Mouse (Mus musculus) heart, embryonic 13.5 days (tissue): ENCODE results near the gene Aqp2. TPM values are rescaled to one million over a fixed set of nuclear protein-coding genes. Genes with fewer than 3 reads are reported as not detected.

Experiments
- ATAC-seq: fragments of 200-750 bp; cut with Nextera tagmentation; 2 replicates; pipeline ENCODE4 v1.8.0; 2017; ENCODE audit warnings: moderate TSS enrichment; ENCODE audit not compliant: insufficient number of reproducible peaks, low FRiP score, low TSS enrichment; ENCODE audit errors: extremely low read depth
- H3K27ac ChIP-seq: fragments of 300-500 bp; sonication (generic); replicated peaks from 2 replicates; pipeline ENCODE4 v1.5.1; 2015; ENCODE audit warnings: moderate library complexity, mild to moderate bottlenecking, inconsistent platforms
- H3K27me3 ChIP-seq: fragments of 300-500 bp; sonication (generic); replicated peaks from 2 replicates; pipeline ENCODE4 v1.6.1; 2015; ENCODE audit warnings: mild to moderate bottlenecking, inconsistent platforms
- H3K36me3 ChIP-seq: fragments of 300-500 bp; sonication (generic); 2 replicates; pipeline ENCODE4 v1.6.1; 2015; ENCODE audit warnings: mild to moderate bottlenecking, inconsistent platforms
- H3K4me1 ChIP-seq: fragments of 300-500 bp; sonication (generic); 2 replicates; pipeline ENCODE4 v1.6.1; 2015; ENCODE audit warnings: inconsistent platforms
- H3K4me2 ChIP-seq: fragments of 300-500 bp; sonication (generic); 2 replicates; pipeline ENCODE4 v1.6.1; 2015; ENCODE audit warnings: inconsistent platforms, mild to moderate bottlenecking, moderate library complexity
- H3K4me3 ChIP-seq: fragments of 300-500 bp; sonication (generic); 2 replicates; pipeline ENCODE4 v1.5.1; 2015; ENCODE audit warnings: moderate library complexity, mild to moderate bottlenecking, inconsistent platforms
- H3K9ac ChIP-seq: fragments of 300-500 bp; sonication (generic); 2 replicates; pipeline ENCODE4 v1.6.1; 2015; ENCODE audit warnings: inconsistent platforms, mild to moderate bottlenecking, moderate library complexity
- H3K9me3 ChIP-seq: fragments of 300-500 bp; sonication (generic); 2 replicates; pipeline ENCODE4 v1.6.1; 2016; ENCODE audit warnings: inconsistent platforms
- WGBS: fragments of 180-500 bp; shearing (Covaris S2); methylation state at CpG from one replicate; pipeline ENCODE4 v1.1.7; 2015; ENCODE audit warnings: mixed read lengths; 5-methylcytosine and 5-hydroxymethylcytosine counted together
- polyA plus RNA-seq: library from polyadenylated mRNA; unstranded; fragments of >200 nt; fragmentation: Nextera tagmentation; extraction: Ambion mirVana; gene quantifications from 2 replicates; pipeline ENCODE4 v1.2.1, GENCODE M21; 2015

The Aqp2 gene
- not detected in 2 replicates for polyA plus RNA-seq

- H3K4me2 ChIP-seq: no peak within 1 kb of the TSS
- H3K27me3 ChIP-seq: peaks cover 94% of the 10 kb centered on the region
- 71% methylated on average over 26 of the region's 26 CpGs for WGBS
- peaks cover 6% of the 10 kb centered on the region for H3K4me1 ChIP-seq
- no peak within 1 kb of the TSS for H3K4me3 ChIP-seq
- H3K36me3 ChIP-seq: no peaks in the 10 kb centered on the region
- ATAC-seq: 0 out of 2 replicates have a peak, but pooled peaks have one; percentile 29
- H3K27ac ChIP-seq: no peak within 1 kb of the TSS
- H3K9me3 ChIP-seq: no peaks in the 10 kb centered on the region
- no peak within 1 kb of the TSS for H3K9ac ChIP-seq
Measured at GRCm38 (mm10) chr15:99578802-99579485, at the start of gene Aqp2. TSS of gene Aqp2 (plus strand) at chr15:99579055.

- H3K4me2 ChIP-seq: no peak overlapping the region
- H3K4me1 ChIP-seq: no peaks in the 10 kb centered on the region
- WGBS: 20% methylated on average over 6 of the region's 6 CpGs
- no peaks in the 10 kb centered on the region for H3K9me3 ChIP-seq
- peaks cover 99% of the 10 kb centered on the region for H3K27me3 ChIP-seq
- ATAC-seq: no peak
- H3K4me3 ChIP-seq: no peak overlapping the region
- H3K9ac ChIP-seq: no peak overlapping the region
- H3K27ac ChIP-seq: no peak overlapping the region
- H3K36me3 ChIP-seq: no peaks in the 10 kb centered on the region
Measured at GRCm38 (mm10) chr15:99531146-99531545, 47.7 kb upstream of the Aqp2 start.

GRCm38 (mm10) chr15:99532023-99532422 lies 46.8 kb upstream of the Aqp2 start:
- Histone ChIP-seq H3K27me3 (peaks cover 99% of the 10 kb centered on the region), H3K4me1 (no peaks in the 10 kb centered on the region), H3K4me3 (no peak overlapping the region), H3K9me3 (no peaks in the 10 kb centered on the region), H3K4me2 (no peak overlapping the region), H3K27ac (no peak overlapping the region), H3K9ac (no peak overlapping the region), H3K36me3 (no peaks in the 10 kb centered on the region)
- 57% methylated on average over 3 of the region's 3 CpGs for WGBS
- ATAC-seq: no peak

GRCm38 (mm10) chr15:99536889-99537862 lies 41.7 kb upstream of the Aqp2 start:
- no peak overlapping the region for H3K9ac ChIP-seq
- H3K27me3 ChIP-seq: peaks cover 97% of the 10 kb centered on the region
- no peak overlapping the region for H3K4me2 ChIP-seq
- no peak for ATAC-seq
- 50% methylated on average over 11 of the region's 11 CpGs for WGBS
- no peak overlapping the region for H3K4me3 ChIP-seq
- no peaks in the 10 kb centered on the region for H3K36me3 ChIP-seq
- no peak overlapping the region for H3K27ac ChIP-seq
- peaks cover 4% of the 10 kb centered on the region; the same call in 1 of the 2 replicates for H3K4me1 ChIP-seq
- H3K9me3 ChIP-seq: no peaks in the 10 kb centered on the region

GRCm38 (mm10) chr15:99539891-99540290 lies 39.0 kb upstream of the Aqp2 start:
- no peaks in the 10 kb centered on the region for H3K9me3 ChIP-seq
- H3K4me3 ChIP-seq: no peak overlapping the region
- 60% methylated on average over 8 of the region's 8 CpGs for WGBS
- H3K9ac ChIP-seq: no peak overlapping the region
- peaks cover 99% of the 10 kb centered on the region for H3K27me3 ChIP-seq
- H3K4me2 ChIP-seq: no peak overlapping the region
- peaks cover 4% of the 10 kb centered on the region; the same call in 1 of the 2 replicates for H3K4me1 ChIP-seq
- no peak for ATAC-seq
- H3K36me3 ChIP-seq: no peaks in the 10 kb centered on the region
- no peak overlapping the region for H3K27ac ChIP-seq

- H3K9me3 ChIP-seq: no peaks in the 10 kb centered on the region
- no peaks in the 10 kb centered on the region for H3K36me3 ChIP-seq
- no peaks in the 10 kb centered on the region for H3K4me1 ChIP-seq
- H3K27ac ChIP-seq: no peak overlapping the region
- H3K4me3 ChIP-seq: no peak overlapping the region
- 43% methylated on average over 7 of the region's 7 CpGs for WGBS
- H3K4me2 ChIP-seq: no peak overlapping the region
- H3K27me3 ChIP-seq: peaks cover 92% of the 10 kb centered on the region
- ATAC-seq: no peak
- H3K9ac ChIP-seq: no peak overlapping the region
Measured at GRCm38 (mm10) chr15:99544047-99544446, 34.8 kb upstream of the Aqp2 start.

GRCm38 (mm10) chr15:99546596-99546995 lies 32.3 kb upstream of the Aqp2 start:
- Histone ChIP-seq H3K4me1 (no peaks in the 10 kb centered on the region), H3K9me3 (no peaks in the 10 kb centered on the region), H3K27me3 (peaks cover 84% of the 10 kb centered on the region), H3K4me3 (no peak overlapping the region), H3K27ac (0 out of 2 replicates have a peak overlapping the region, but pooled peaks have one; percentile 15), H3K9ac (no peak overlapping the region), H3K4me2 (no peak overlapping the region), H3K36me3 (no peaks in the 10 kb centered on the region)
- WGBS: 71% methylated on average over 11 of the region's 11 CpGs
- ATAC-seq: no peak

- Histone ChIP-seq H3K4me1 (no peaks in the 10 kb centered on the region), H3K4me2 (no peak overlapping the region), H3K9me3 (no peaks in the 10 kb centered on the region), H3K9ac (no peak overlapping the region), H3K27ac (no peak overlapping the region), H3K4me3 (no peak overlapping the region), H3K36me3 (no peaks in the 10 kb centered on the region), H3K27me3 (peaks cover 73% of the 10 kb centered on the region)
- 70% methylated on average over 6 of the region's 6 CpGs for WGBS
- ATAC-seq: no peak
Measured at GRCm38 (mm10) chr15:99547732-99548131, 31.1 kb upstream of the Aqp2 start.

- H3K4me3 ChIP-seq: no peak overlapping the region
- no peak for ATAC-seq
- no peaks in the 10 kb centered on the region for H3K36me3 ChIP-seq
- peaks cover 63% of the 10 kb centered on the region for H3K27me3 ChIP-seq
- H3K9me3 ChIP-seq: no peaks in the 10 kb centered on the region
- H3K9ac ChIP-seq: no peak overlapping the region
- no peak overlapping the region for H3K4me2 ChIP-seq
- 54% methylated on average over 2 of the region's 2 CpGs for WGBS
- H3K27ac ChIP-seq: no peak overlapping the region
- no peaks in the 10 kb centered on the region for H3K4me1 ChIP-seq
Measured at GRCm38 (mm10) chr15:99549901-99550300, 29.0 kb upstream of the Aqp2 start.

GRCm38 (mm10) chr15:99553767-99554166 lies 25.1 kb upstream of the Aqp2 start:
- H3K4me1 ChIP-seq: no peaks in the 10 kb centered on the region
- H3K4me2 ChIP-seq: no peak overlapping the region
- no peak for ATAC-seq
- H3K36me3 ChIP-seq: no peaks in the 10 kb centered on the region
- no peak overlapping the region for H3K27ac ChIP-seq
- no peak overlapping the region for H3K9ac ChIP-seq
- peaks cover 45% of the 10 kb centered on the region for H3K27me3 ChIP-seq
- no peak overlapping the region for H3K4me3 ChIP-seq
- WGBS: 41% methylated on average over 6 of the region's 6 CpGs
- no peaks in the 10 kb centered on the region for H3K9me3 ChIP-seq

- no peaks in the 10 kb centered on the region for H3K4me1 ChIP-seq
- no peak overlapping the region for H3K4me3 ChIP-seq
- H3K4me2 ChIP-seq: no peak overlapping the region
- H3K27ac ChIP-seq: no peak overlapping the region
- H3K9ac ChIP-seq: no peak overlapping the region
- peaks cover 63% of the 10 kb centered on the region for H3K27me3 ChIP-seq
- no peaks in the 10 kb centered on the region for H3K9me3 ChIP-seq
- no peak for ATAC-seq
- H3K36me3 ChIP-seq: no peaks in the 10 kb centered on the region
- WGBS: 74% methylated on average over 1 of the region's 1 CpGs
Measured at GRCm38 (mm10) chr15:99558947-99559346, 19.9 kb upstream of the Aqp2 start.
